Mouse (Mus musculus): Measurements from ENCODE around the gene Atg10. TPM values are rescaled to one million over a fixed set of nuclear protein-coding genes. Genes with fewer than 3 reads are reported as not detected.
"Not testable (repeated sequence)": the region's sequence is repeated elsewhere in the genome, so short reads cannot be mapped to it uniquely, and the experiment has no call there.

The Atg10 gene
- 10 to 100 TPM in 6 of 26 experiments, 1 to 10 TPM in 20; 1.5 to 13.6 (median 8.7) TPM for total RNA-seq (2018; cell fraction: chromatin; rRNA removed)
- 10 to 100 TPM in 13 of 26 experiments, 1 to 10 TPM in 13; 6.9 to 14.1 (median 10.1) TPM for total RNA-seq (2018; cell fraction: cytosol; rRNA removed)
- total RNA-seq (2018; cell fraction: nucleus; rRNA removed) = 10 to 100 TPM in 7 of 26 experiments, 1 to 10 TPM in 19; 4.8 to 17.0 (median 8.8) TPM
- 7.3 to 9.7 TPM (median 8.6 TPM) in 3 replicates for polyA plus RNA-seq (2018)

- H3K4me3 ChIP-seq (ENCODE audit: inconsistent target) = peak within 1 kb of the TSS; percentile 58
- WGBS (ENCODE audit: missing documents) = under 1% methylated on average over 44 of the region's 55 CpGs
- H3K36me3 ChIP-seq (ENCODE audit: inconsistent target) = no peaks in the 10 kb centered on the region
- H3K79me2 ChIP-seq (ENCODE audit: inconsistent target) = no peaks in the 10 kb centered on the region
- peak within 1 kb of the TSS; percentile 47 for H3K27ac ChIP-seq
Measured at GRCm38 (mm10) chr13:91223587-91224437, at the start of gene Atg10. Gene Atg10 (minus strand): TSS chr13:91223968.

- H3K27ac ChIP-seq = no peak overlapping the region
- no peaks in the 10 kb centered on the region for H3K36me3 ChIP-seq (ENCODE audit: inconsistent target)
- no peak overlapping the region for H3K4me3 ChIP-seq (ENCODE audit: inconsistent target)
- WGBS (ENCODE audit: missing documents) = 98% methylated on average over 3 of the region's 3 CpGs
- no peaks in the 10 kb centered on the region for H3K79me2 ChIP-seq (ENCODE audit: inconsistent target)
Measured at GRCm38 (mm10) chr13:91252406-91252805, 28.6 kb upstream of the Atg10 start.

- no peaks in the 10 kb centered on the region for H3K36me3 ChIP-seq (ENCODE audit: inconsistent target)
- H3K27ac ChIP-seq = no peak overlapping the region
- WGBS (ENCODE audit: missing documents) = 100% methylated on average over 1 of the region's 1 CpGs
- H3K79me2 ChIP-seq (ENCODE audit: inconsistent target) = no peaks in the 10 kb centered on the region
- no peak overlapping the region for H3K4me3 ChIP-seq (ENCODE audit: inconsistent target)
Measured at GRCm38 (mm10) chr13:91251636-91252035, 27.9 kb upstream of the Atg10 start.

GRCm38 (mm10) chr13:91250050-91250449, 26.3 kb upstream of the Atg10 start:
- not testable (repeated sequence) for H3K79me2 ChIP-seq (ENCODE audit: inconsistent target); H3K27ac ChIP-seq; H3K36me3 ChIP-seq (ENCODE audit: inconsistent target); H3K4me3 ChIP-seq (ENCODE audit: inconsistent target)
- WGBS (ENCODE audit: missing documents) = 89% methylated on average over 2 of the region's 2 CpGs

GRCm38 (mm10) chr13:91246472-91246871, 22.7 kb upstream of the Atg10 start:
- Histone ChIP-seq H3K27ac (no peak overlapping the region), H3K36me3 (ENCODE audit: inconsistent target) (no peaks in the 10 kb centered on the region), H3K79me2 (ENCODE audit: inconsistent target) (no peaks in the 10 kb centered on the region), H3K4me3 (ENCODE audit: inconsistent target) (no peak overlapping the region)
- WGBS (ENCODE audit: missing documents) = 85% methylated on average over 2 of the region's 2 CpGs

- Histone ChIP-seq H3K4me3 (ENCODE audit: inconsistent target) (no peak overlapping the region), H3K79me2 (ENCODE audit: inconsistent target) (no peaks in the 10 kb centered on the region), H3K27ac (no peak overlapping the region), H3K36me3 (ENCODE audit: inconsistent target) (no peaks in the 10 kb centered on the region)
- 91% methylated on average over 3 of the region's 3 CpGs for WGBS (ENCODE audit: missing documents)
Measured at GRCm38 (mm10) chr13:91237976-91238375, 14.2 kb upstream of the Atg10 start.

GRCm38 (mm10) chr13:91236884-91237283, 13.1 kb upstream of the Atg10 start:
- WGBS (ENCODE audit: missing documents) = 100% methylated on average over 2 of the region's 2 CpGs
- Histone ChIP-seq H3K4me3 (ENCODE audit: inconsistent target) (no peak overlapping the region), H3K36me3 (ENCODE audit: inconsistent target) (no peaks in the 10 kb centered on the region), H3K27ac (no peak overlapping the region), H3K79me2 (ENCODE audit: inconsistent target) (no peaks in the 10 kb centered on the region)

- H3K4me3 ChIP-seq (ENCODE audit: inconsistent target) = peak overlapping the region; percentile 58
- H3K79me2 ChIP-seq (ENCODE audit: inconsistent target) = no peaks in the 10 kb centered on the region
- 14% methylated on average over 2 of the region's 2 CpGs for WGBS (ENCODE audit: missing documents)
- H3K36me3 ChIP-seq (ENCODE audit: inconsistent target) = no peaks in the 10 kb centered on the region
- peak overlapping the region; percentile 42 for H3K27ac ChIP-seq
Measured at GRCm38 (mm10) chr13:91224438-91224814, 658 bp upstream of the Atg10 start.

GRCm38 (mm10) chr13:91223063-91223462, 705 bp downstream of the Atg10 start:
- Histone ChIP-seq H3K4me3 (ENCODE audit: inconsistent target) (peak overlapping the region; percentile 47), H3K36me3 (ENCODE audit: inconsistent target) (no peaks in the 10 kb centered on the region), H3K79me2 (ENCODE audit: inconsistent target) (no peaks in the 10 kb centered on the region), H3K27ac (peak overlapping the region; percentile 47)
- WGBS (ENCODE audit: missing documents) = 86% methylated on average over 1 of the region's 1 CpGs

- Histone ChIP-seq H3K4me3 (ENCODE audit: inconsistent target) (no peak overlapping the region), H3K79me2 (ENCODE audit: inconsistent target) (no peaks in the 10 kb centered on the region), H3K27ac (no peak overlapping the region), H3K36me3 (ENCODE audit: inconsistent target) (no peaks in the 10 kb centered on the region)
- WGBS (ENCODE audit: missing documents) = 53% methylated on average over 4 of the region's 4 CpGs
Measured at GRCm38 (mm10) chr13:91221696-91222095, 2.1 kb downstream of the Atg10 start.

- Histone ChIP-seq H3K27ac (no peak overlapping the region), H3K36me3 (ENCODE audit: inconsistent target) (no peaks in the 10 kb centered on the region), H3K4me3 (ENCODE audit: inconsistent target) (no peak overlapping the region), H3K79me2 (ENCODE audit: inconsistent target) (no peaks in the 10 kb centered on the region)
- 93% methylated on average over 2 of the region's 2 CpGs for WGBS (ENCODE audit: missing documents)
Measured at GRCm38 (mm10) chr13:91217691-91218090, 6.1 kb downstream of the Atg10 start.

- Histone ChIP-seq H3K79me2 (ENCODE audit: inconsistent target) (no peaks in the 10 kb centered on the region), H3K4me3 (ENCODE audit: inconsistent target) (no peak overlapping the region), H3K27ac (no peak overlapping the region), H3K36me3 (ENCODE audit: inconsistent target) (no peaks in the 10 kb centered on the region)
- 44% methylated on average over 3 of the region's 3 CpGs for WGBS (ENCODE audit: missing documents)
Measured at GRCm38 (mm10) chr13:91216656-91217205, 7.0 kb downstream of the Atg10 start.

- H3K79me2 ChIP-seq (ENCODE audit: inconsistent target) = no peaks in the 10 kb centered on the region
- no peak overlapping the region for H3K27ac ChIP-seq
- no peaks in the 10 kb centered on the region for H3K36me3 ChIP-seq (ENCODE audit: inconsistent target)
- H3K4me3 ChIP-seq (ENCODE audit: inconsistent target) = no peak overlapping the region
- WGBS (ENCODE audit: missing documents) = 93% methylated on average over 8 of the region's 8 CpGs
Measured at GRCm38 (mm10) chr13:91212958-91213357, 10.8 kb downstream of the Atg10 start.

- H3K27ac ChIP-seq = no peak overlapping the region
- H3K79me2 ChIP-seq (ENCODE audit: inconsistent target) = no peaks in the 10 kb centered on the region
- no peak overlapping the region for H3K4me3 ChIP-seq (ENCODE audit: inconsistent target)
- WGBS (ENCODE audit: missing documents) = 63% methylated on average over 5 of the region's 5 CpGs
- H3K36me3 ChIP-seq (ENCODE audit: inconsistent target) = no peaks in the 10 kb centered on the region
Measured at GRCm38 (mm10) chr13:91206237-91206636, 17.5 kb downstream of the Atg10 start.

- Histone ChIP-seq H3K27ac (no peak overlapping the region), H3K4me3 (ENCODE audit: inconsistent target) (no peak overlapping the region), H3K36me3 (ENCODE audit: inconsistent target) (no peaks in the 10 kb centered on the region), H3K79me2 (ENCODE audit: inconsistent target) (no peaks in the 10 kb centered on the region)
- 92% methylated on average over 7 of the region's 7 CpGs for WGBS (ENCODE audit: missing documents)
Measured at GRCm38 (mm10) chr13:91202564-91202963, 21.2 kb downstream of the Atg10 start.

All from macrophage (primary cell).